Mouse (Mus musculus) cortical plate, adult 2 months (tissue): Measurements from ENCODE around the gene Wdr77. TPM values are rescaled to one million over a fixed set of nuclear protein-coding genes. Genes with fewer than 3 reads are reported as not detected.
"Not testable (repeated sequence)": the region's sequence is repeated elsewhere in the genome, so short reads cannot be mapped to it uniquely, and the experiment has no call there.

ENCODE experiments used
- H3K27ac ChIP-seq: fragments of 200-500 bp; 2 replicates; pipeline ENCODE4 v1.5.1; 2012; ENCODE audit warnings: low read length, control low read depth, inconsistent platforms; ENCODE audit not compliant: insufficient read depth
- H3K4me1 ChIP-seq: fragments of 200-500 bp; 2 replicates; pipeline ENCODE4 v1.6.1; 2011; ENCODE audit warnings: low read length; ENCODE audit not compliant: control insufficient read depth, insufficient read depth
- H3K4me3 ChIP-seq: fragments of 200-500 bp; 2 replicates; pipeline ENCODE4 v1.5.1; 2011; ENCODE audit warnings: mild to moderate bottlenecking, low read length, control low read depth; ENCODE audit not compliant: insufficient read depth
- CTCF ChIP-seq: fragments of 200-500 bp; IDR thresholded peaks from 2 replicates; pipeline ENCODE4 v1.5.1; 2011; ENCODE audit warnings: mild to moderate bottlenecking, control low read depth, low read length; ENCODE audit not compliant: insufficient read depth; ENCODE audit errors: extremely low read depth
- POLR2A ChIP-seq: fragments of 200-500 bp; IDR thresholded peaks from 2 replicates; pipeline ENCODE4 v1.6.1; 2011; ENCODE audit warnings: mild to moderate bottlenecking, low read length, control low read depth; ENCODE audit not compliant: insufficient read depth; ENCODE audit errors: extremely low read depth
- polyA plus RNA-seq: library from polyadenylated mRNA; depleted of rRNA; stranded (reverse); fragments of >200 nt; gene quantifications from 2 replicates; pipeline ENCODE4 v1.2.3, GENCODE M21; 2012; rRNA removed

The Wdr77 gene
- polyA plus RNA-seq: 43.1 and 47.0 TPM in 2 replicates

DNA sequence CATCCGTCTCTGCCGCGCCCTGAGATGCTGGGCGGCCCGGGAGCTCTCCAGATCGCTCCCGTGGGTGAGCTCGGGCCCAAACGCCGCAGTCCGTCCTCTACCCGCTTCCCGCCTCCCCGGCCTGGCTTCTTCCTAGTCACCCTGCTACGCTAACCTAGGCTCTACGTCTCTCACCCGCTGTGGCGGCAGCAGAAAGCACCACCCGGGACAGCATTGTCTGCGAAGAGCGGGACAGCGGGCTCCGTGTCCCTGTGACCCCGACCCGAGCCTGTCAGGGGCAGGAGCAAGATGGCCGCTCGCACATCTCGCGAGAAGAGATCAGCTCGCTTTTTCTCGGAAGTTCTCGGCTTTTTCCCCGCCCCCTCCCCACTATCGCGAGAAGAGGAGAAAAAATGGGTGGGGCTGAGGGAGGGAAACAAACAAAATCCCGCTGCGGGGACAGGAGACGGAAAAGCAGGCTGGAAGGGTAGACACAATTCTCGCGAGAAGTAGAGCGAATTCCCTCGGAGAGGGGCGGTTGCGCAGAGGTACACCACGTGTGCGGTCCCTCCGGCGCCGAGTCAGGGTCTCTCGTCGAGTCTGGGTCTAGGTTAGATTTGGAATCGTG, at the start of gene Wdr77:
TSS of gene Wdr77 (plus strand) at position 396 of the 607 bp plus-strand sequence.
- TF ChIP-seq CTCF (no peak), POLR2A (peak; percentile 79)
- Histone ChIP-seq H3K27ac (peak within 1 kb of the TSS; percentile 96), H3K4me3 (peak within 1 kb of the TSS; percentile 94), H3K4me1 (peaks cover 6% of the 10 kb centered on the region; the same call in 1 of the 2 replicates)

- H3K4me1 ChIP-seq: no peaks in the 10 kb centered on the region; the same call in 1 of the 2 replicates
Measured at GRCm38 (mm10) chr3:105910519-105911190, 48.5 kb upstream of the Wdr77 start.

GRCm38 (mm10) chr3:105912097-105912880, 46.9 kb upstream of the Wdr77 start:
- TF ChIP-seq CTCF: no peak
- H3K4me1 ChIP-seq: no peaks in the 10 kb centered on the region; the same call in 1 of the 2 replicates
- no peak overlapping the region for H3K27ac ChIP-seq
- H3K4me3 ChIP-seq: no peak overlapping the region

More at GRCm38 (mm10) chr3:105910519-105911190, 48.5 kb upstream of the Wdr77 start:
- no peak for TF ChIP-seq POLR2A
- no peak for TF ChIP-seq CTCF
- H3K27ac ChIP-seq: no peak overlapping the region
- no peak overlapping the region for H3K4me3 ChIP-seq

GRCm38 (mm10) chr3:105913839-105914681, 45.1 kb upstream of the Wdr77 start:
- TF ChIP-seq CTCF (no peak), POLR2A (no peak)
- Histone ChIP-seq H3K4me1 (no peaks in the 10 kb centered on the region; the same call in 1 of the 2 replicates), H3K27ac (no peak overlapping the region), H3K4me3 (no peak overlapping the region)

- Histone ChIP-seq H3K4me1 (no peaks in the 10 kb centered on the region; the same call in 1 of the 2 replicates), H3K27ac (no peak overlapping the region), H3K4me3 (no peak overlapping the region)
- TF ChIP-seq CTCF (no peak), POLR2A (no peak)
Measured at GRCm38 (mm10) chr3:105915281-105915680, 43.9 kb upstream of the Wdr77 start.

DNA sequence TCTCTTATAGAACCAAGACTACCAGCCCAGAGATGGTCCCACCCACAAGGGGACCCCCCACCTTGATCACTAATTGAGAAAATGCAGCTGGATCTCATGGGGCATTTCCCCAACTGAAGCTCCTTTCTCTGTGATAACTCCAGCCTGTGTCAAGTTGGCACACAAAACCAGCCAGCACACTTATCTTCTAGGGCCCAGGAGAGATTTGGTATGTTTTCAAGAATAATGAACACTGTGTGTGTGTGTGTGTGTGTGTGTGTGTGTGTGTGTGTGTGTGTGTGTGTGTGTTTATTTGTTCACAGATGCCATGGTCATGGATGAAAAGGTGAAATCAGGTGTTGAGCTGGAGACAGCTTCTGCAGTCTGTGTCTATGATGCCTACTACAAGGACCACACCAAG, 42.7 kb upstream of the Wdr77 start:
- H3K27ac ChIP-seq, H3K4me3 ChIP-seq, H3K4me1 ChIP-seq: not testable (repeated sequence)

DNA sequence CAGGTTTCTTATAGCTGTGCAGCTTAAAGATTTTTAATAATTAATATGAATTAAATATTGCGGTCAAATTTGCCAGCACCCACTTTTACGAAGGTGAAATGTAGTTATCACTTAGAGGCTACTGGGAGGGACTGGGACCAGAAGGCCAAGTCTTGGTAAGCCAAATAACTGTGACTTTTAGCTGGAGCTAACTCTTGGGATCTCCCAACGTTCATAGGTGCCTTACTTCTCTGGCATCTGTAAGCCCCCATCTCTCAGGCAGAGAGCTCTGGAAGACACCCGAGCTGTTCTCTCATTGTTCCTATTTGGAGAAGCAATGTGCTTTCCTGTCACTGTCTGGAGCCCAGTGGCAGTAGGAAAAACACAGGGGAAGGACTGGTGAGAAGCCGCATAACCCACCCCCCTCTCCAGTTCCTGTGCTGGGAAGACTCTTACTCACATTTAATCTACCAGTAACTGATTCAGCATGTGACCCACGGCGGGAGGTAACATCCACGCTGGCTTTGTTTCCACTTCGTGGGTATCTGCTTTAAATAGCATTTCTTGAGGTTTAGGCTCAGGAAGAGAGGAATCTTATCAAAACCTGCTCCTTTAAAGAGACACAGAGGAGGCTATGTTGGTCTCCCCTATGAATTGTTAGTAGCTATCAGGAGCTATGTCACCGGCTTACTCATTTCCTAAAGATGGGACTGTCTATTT, 41.4 kb upstream of the Wdr77 start:
- TF ChIP-seq CTCF (no peak), POLR2A (no peak)
- Histone ChIP-seq H3K27ac (no peak overlapping the region), H3K4me3 (no peak overlapping the region), H3K4me1 (no peaks in the 10 kb centered on the region; the same call in 1 of the 2 replicates)

GRCm38 (mm10) chr3:105918355-105918745, 40.8 kb upstream of the Wdr77 start:
- Histone ChIP-seq H3K4me1 (no peaks in the 10 kb centered on the region; the same call in 1 of the 2 replicates), H3K4me3 (no peak overlapping the region), H3K27ac (no peak overlapping the region)
- TF ChIP-seq POLR2A (no peak), CTCF (no peak)

- not testable (repeated sequence) for H3K4me1 ChIP-seq, H3K4me3 ChIP-seq, H3K27ac ChIP-seq
Measured at GRCm38 (mm10) chr3:105920743-105921142, 38.4 kb upstream of the Wdr77 start.
